Mouse (Mus musculus): ENCODE data around the gene Amer1.

- TF ChIP-seq MAX (IDR thresholded peaks at IDR 0.05; ENCODE audit: low read length) (no peak), CTCF (IDR thresholded peaks at IDR 0.05 in 2 of 3, conservative IDR thresholded peaks at IDR 0.05 in 1 of 3; ENCODE audit: control insufficient read depth in 1 of 3, insufficient read depth in 1 of 3, low read depth in 2 of 3, low read length in 3 of 3, poor library complexity in 1 of 3, severe bottlenecking in 1 of 3) (no peak), EP300 (IDR thresholded peaks at IDR 0.05; ENCODE audit: low read depth in 1 of 2, low read length in 2 of 2) (no peak), BHLHE40 (IDR thresholded peaks at IDR 0.05; ENCODE audit: borderline replicate concordance, low read depth, low read length) (no peak), POLR2A (IDR thresholded peaks at IDR 0.05; ENCODE audit: control insufficient read depth in 1 of 2, insufficient read depth in 1 of 2, low read depth in 1 of 2, low read length in 2 of 2, poor library complexity in 1 of 2) (no peak), POLR2AphosphoS2 (IDR thresholded peaks at IDR 0.05; ENCODE audit: low read length) (no peak), ZMIZ1 (IDR thresholded peaks at IDR 0.05; ENCODE audit: low read depth, low read length) (no peak), TBP (IDR thresholded peaks at IDR 0.05; ENCODE audit: low read depth, low read length) (no peak)
Measured at GRCm38 (mm10) chrX:95441290-95441689, 3.4 kb downstream of the Amer1 start.
